Mouse (Mus musculus) bone marrow macrophage, adult 2 months (primary cell): ENCODE measurements around the gene Crb3.

Experiments used
- CTCF ChIP-seq: IDR thresholded peaks from 2 replicates; pipeline ENCODE4 v1.5.1; 2012; ENCODE audit warnings: low read depth, mild to moderate bottlenecking, low read length, moderate library complexity
- POLR2A ChIP-seq: IDR thresholded peaks from 2 replicates; pipeline ENCODE4 v1.6.1; 2012; ENCODE audit warnings: mild to moderate bottlenecking, low read depth, low read length, borderline replicate concordance

DNA sequence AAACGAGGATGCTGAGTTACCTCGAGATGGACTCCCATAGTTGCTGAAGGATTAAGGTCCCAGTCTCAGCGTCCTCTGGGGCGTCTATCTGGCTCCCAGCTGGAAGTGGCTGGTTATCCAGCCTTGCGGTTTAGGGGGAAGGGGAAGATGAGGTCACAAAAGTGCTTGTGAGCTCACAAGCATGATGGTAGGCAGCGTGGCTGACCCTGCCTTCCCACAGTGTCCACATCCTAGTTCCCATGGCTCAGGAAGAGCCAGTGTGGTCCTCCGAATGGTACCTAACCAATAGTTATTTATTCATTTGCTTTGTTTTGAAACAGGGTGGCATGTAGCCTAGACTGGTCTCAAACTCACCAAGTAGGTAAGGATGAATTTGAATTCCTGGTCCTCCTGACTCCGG, 17.4 kb upstream of the Crb3 start, which contains the start of gene Slc25a41:
- no peak for TF ChIP-seq CTCF
- no peak for TF ChIP-seq POLR2A
